Mouse (Mus musculus): ENCODE results near the gene Tatdn2. TPM values are rescaled to one million over a fixed set of nuclear protein-coding genes. Genes with fewer than 3 reads are reported as not detected.

The Tatdn2 gene
- polyA plus RNA-seq, 1 experiment, result 24.3 TPM

- Histone ChIP-seq H3K4me1 (ENCODE audit: control insufficient read depth, insufficient read depth, insufficient read length) (no peaks in the 10 kb centered on the region; the same call in 1 of the 2 replicates), H3K36me3 (ENCODE audit: control insufficient read depth, insufficient read depth, low read length) (peaks cover 23% of the 10 kb centered on the region), H3K27me3 (ENCODE audit: control insufficient read depth, insufficient read depth, low read length) (no peaks in the 10 kb centered on the region), H3K4me3 (ENCODE audit: extremely low read depth, insufficient read depth, insufficient read length) (no peak overlapping the region), H3K27ac (ENCODE audit: insufficient read depth, low read length) (no peak overlapping the region)
- TF ChIP-seq POLR2A (IDR thresholded peaks at IDR 0.05; ENCODE audit: low read depth, low read length) (no peak), CTCF (IDR thresholded peaks at IDR 0.05; ENCODE audit: extremely low read depth, insufficient read depth, insufficient read length, insufficient replicate concordance) (no peak)
- DNase-seq (ENCODE audit: low read depth in 1 of 2, low spot score in 2 of 2), result no peak
- WGBS, result 92% methylated on average over 9 of the region's 9 CpGs
Measured at GRCm38 (mm10) chr6:113737318-113738046, 40.6 kb downstream of the Tatdn2 start.

- DNase-seq (ENCODE audit: low read depth in 1 of 2, low spot score in 2 of 2), result peak; percentile 77 to 80
- Histone ChIP-seq H3K27me3 (ENCODE audit: control insufficient read depth, insufficient read depth, low read length) (no peaks in the 10 kb centered on the region), H3K36me3 (ENCODE audit: control insufficient read depth, insufficient read depth, low read length) (peaks cover 10% of the 10 kb centered on the region), H3K27ac (ENCODE audit: insufficient read depth, low read length) (peak within 1 kb of the TSS; percentile 41; the same call in 1 of the 2 replicates), H3K4me1 (ENCODE audit: control insufficient read depth, insufficient read depth, insufficient read length) (no peaks in the 10 kb centered on the region; the same call in 1 of the 2 replicates), H3K4me3 (ENCODE audit: extremely low read depth, insufficient read depth, insufficient read length) (peak within 1 kb of the TSS; percentile 92)
- WGBS, result 6% methylated on average over 41 of the region's 41 CpGs
- TF ChIP-seq POLR2A (IDR thresholded peaks at IDR 0.05; ENCODE audit: low read depth, low read length), result peak; percentile 69
- no peak for TF ChIP-seq CTCF (IDR thresholded peaks at IDR 0.05; ENCODE audit: extremely low read depth, insufficient read depth, insufficient read length, insufficient replicate concordance)
Measured at GRCm38 (mm10) chr6:113740236-113741217, 43.7 kb downstream of the Tatdn2 start, which contains the start of gene Sec13. TSS of gene Sec13 (minus strand) at chr6:113740743.

GRCm38 (mm10) chr6:113741425-113741824 lies 44.6 kb downstream of the Tatdn2 start:
- H3K27me3 ChIP-seq (ENCODE audit: control insufficient read depth, insufficient read depth, low read length), result no peaks in the 10 kb centered on the region
- H3K4me3 ChIP-seq (ENCODE audit: extremely low read depth, insufficient read depth, insufficient read length), result no peak overlapping the region
- H3K27ac ChIP-seq (ENCODE audit: insufficient read depth, low read length), result no peak overlapping the region
- TF ChIP-seq CTCF (IDR thresholded peaks at IDR 0.05; ENCODE audit: extremely low read depth, insufficient read depth, insufficient read length, insufficient replicate concordance) (no peak), POLR2A (IDR thresholded peaks at IDR 0.05; ENCODE audit: low read depth, low read length) (no peak)
- WGBS, result 51% methylated on average over 2 of the region's 2 CpGs
- DNase-seq (ENCODE audit: low read depth in 1 of 2, low spot score in 2 of 2), result no peak
- no peaks in the 10 kb centered on the region; the same call in 1 of the 2 replicates for H3K4me1 ChIP-seq (ENCODE audit: control insufficient read depth, insufficient read depth, insufficient read length)
- peaks cover 3% of the 10 kb centered on the region; the same call in 1 of the 2 replicates for H3K36me3 ChIP-seq (ENCODE audit: control insufficient read depth, insufficient read depth, low read length)

GRCm38 (mm10) chr6:113742321-113742720 lies 45.5 kb downstream of the Tatdn2 start:
- Histone ChIP-seq H3K36me3 (ENCODE audit: control insufficient read depth, insufficient read depth, low read length) (0 out of 2 replicates have a peak, but pooled peaks cover 1% of the 10 kb centered on the region), H3K4me1 (ENCODE audit: control insufficient read depth, insufficient read depth, insufficient read length) (no peaks in the 10 kb centered on the region; the same call in 1 of the 2 replicates), H3K27me3 (ENCODE audit: control insufficient read depth, insufficient read depth, low read length) (no peaks in the 10 kb centered on the region), H3K4me3 (ENCODE audit: extremely low read depth, insufficient read depth, insufficient read length) (no peak overlapping the region), H3K27ac (ENCODE audit: insufficient read depth, low read length) (no peak overlapping the region)
- WGBS, result 88% methylated on average over 1 of the region's 1 CpGs
- no peak for DNase-seq (ENCODE audit: low read depth in 1 of 2, low spot score in 2 of 2)
- TF ChIP-seq POLR2A (IDR thresholded peaks at IDR 0.05; ENCODE audit: low read depth, low read length), result no peak
- TF ChIP-seq CTCF (IDR thresholded peaks at IDR 0.05; ENCODE audit: extremely low read depth, insufficient read depth, insufficient read length, insufficient replicate concordance), result no peak

GRCm38 (mm10) chr6:113743111-113743510 lies 46.3 kb downstream of the Tatdn2 start:
- H3K27ac ChIP-seq (ENCODE audit: insufficient read depth, low read length), result no peak overlapping the region
- TF ChIP-seq CTCF (IDR thresholded peaks at IDR 0.05; ENCODE audit: extremely low read depth, insufficient read depth, insufficient read length, insufficient replicate concordance) (no peak), POLR2A (IDR thresholded peaks at IDR 0.05; ENCODE audit: low read depth, low read length) (no peak)
- H3K27me3 ChIP-seq (ENCODE audit: control insufficient read depth, insufficient read depth, low read length), result no peaks in the 10 kb centered on the region
- no peak overlapping the region for H3K4me3 ChIP-seq (ENCODE audit: extremely low read depth, insufficient read depth, insufficient read length)
- H3K4me1 ChIP-seq (ENCODE audit: control insufficient read depth, insufficient read depth, insufficient read length), result no peaks in the 10 kb centered on the region; the same call in 1 of the 2 replicates
- no peaks in the 10 kb centered on the region for H3K36me3 ChIP-seq (ENCODE audit: control insufficient read depth, insufficient read depth, low read length)
- WGBS, result 13% methylated on average over 1 of the region's 1 CpGs
- no peak for DNase-seq (ENCODE audit: low read depth in 1 of 2, low spot score in 2 of 2)

GRCm38 (mm10) chr6:113745117-113745516 lies 48.3 kb downstream of the Tatdn2 start:
- Histone ChIP-seq H3K4me3 (ENCODE audit: extremely low read depth, insufficient read depth, insufficient read length) (no peak overlapping the region), H3K36me3 (ENCODE audit: control insufficient read depth, insufficient read depth, low read length) (no peaks in the 10 kb centered on the region), H3K27me3 (ENCODE audit: control insufficient read depth, insufficient read depth, low read length) (0 out of 2 replicates have a peak, but pooled peaks cover 2% of the 10 kb centered on the region), H3K4me1 (ENCODE audit: control insufficient read depth, insufficient read depth, insufficient read length) (peaks cover 5% of the 10 kb centered on the region; the same call in 1 of the 2 replicates), H3K27ac (ENCODE audit: insufficient read depth, low read length) (no peak overlapping the region)
- no peak for TF ChIP-seq CTCF (IDR thresholded peaks at IDR 0.05; ENCODE audit: extremely low read depth, insufficient read depth, insufficient read length, insufficient replicate concordance)
- DNase-seq (ENCODE audit: low read depth in 1 of 2, low spot score in 2 of 2), result no peak
